In genomic region chr8:64806558-64806957, GRCm38 (mm10) we compare ENCODE assay signal across 14 mouse cellular contexts.
"Had no signal": no experiment of that assay in that cellular context is flagged by ENCODE, and none has a peak within 500 bp of the region (broad histone marks: within the 10 kb centered on the region; RNA-seq: fewer than 3 reads in every experiment).

No protein-coding gene starts in this region.

- H3K36me3 ChIP-seq: liver, embryonic 15.5 days had no signal

- H3K4me1 ChIP-seq: limb, embryonic 10.5 days; liver, embryonic 15.5 days; midbrain, embryonic 15.5 days; neural tube, embryonic 12.5 days; stomach, embryonic 15.5 days had no signal

- H3K4me2 ChIP-seq: liver, embryonic 11.5 days; liver, embryonic 15.5 days; midbrain, embryonic 15.5 days; neural tube, embryonic 12.5 days; stomach, embryonic 15.5 days had no signal

- H3K27ac ChIP-seq: limb, embryonic 10.5 days; liver, embryonic 15.5 days; midbrain, embryonic 15.5 days; neural tube, embryonic 12.5 days; stomach, embryonic 15.5 days had no signal

- H3K27me3 ChIP-seq: liver, embryonic 15.5 days; midbrain, embryonic 15.5 days; neural tube, embryonic 12.5 days; stomach, embryonic 15.5 days had no signal

- H3K9ac ChIP-seq: liver, embryonic 15.5 days; midbrain, embryonic 15.5 days; neural tube, embryonic 12.5 days; stomach, embryonic 15.5 days had no signal

- H3K9me3 ChIP-seq: limb, embryonic 10.5 days; liver, embryonic 15.5 days; midbrain, embryonic 15.5 days; neural tube, embryonic 12.5 days; stomach, embryonic 15.5 days had no signal

- H3K4me3 ChIP-seq: limb, embryonic 10.5 days; liver, embryonic 15.5 days; midbrain, embryonic 15.5 days; neural tube, embryonic 12.5 days; stomach, embryonic 15.5 days had no signal

- DNase-seq: kidney, adult 18-20 months; kidney, postnatal 10 days; kidney, postnatal 4 days; lung, adult 2 months; lung, postnatal 36 days; right cerebral cortex, postnatal 14 days; thymus, postnatal 36 days had no signal

- ATAC-seq: lung, postnatal 0 days; midbrain, embryonic 15.5 days had no signal
